Mouse (Mus musculus) heart, embryonic 10.5 days (tissue): Measurements from ENCODE around the gene Stip1. TPM values are rescaled to one million over a fixed set of nuclear protein-coding genes. Genes with fewer than 3 reads are reported as not detected.
A peak's percentile ranks its signal among the peaks of the same experiment; 100 is the strongest.

Experiments
- DNase-seq: peaks from one replicate; pipeline ENCODE4 v3.0.0-alpha.2; 2017; ENCODE audit warnings: low spot score
- H3K27ac ChIP-seq: fragments of 300-500 bp; sonication (generic); 2 replicates; pipeline ENCODE4 v1.5.1; 2016; ENCODE audit warnings: mild to moderate bottlenecking
- H3K27me3 ChIP-seq: fragments of 300-500 bp; sonication (generic); 2 replicates; pipeline ENCODE4 v1.6.1; 2016; ENCODE audit warnings: mild to moderate bottlenecking; ENCODE audit not compliant: poor library complexity, insufficient read depth, severe bottlenecking
- H3K36me3 ChIP-seq: fragments of 300-500 bp; sonication (generic); 2 replicates; pipeline ENCODE4 v1.6.1; 2016; ENCODE audit warnings: mild to moderate bottlenecking, moderate library complexity
- H3K4me1 ChIP-seq: fragments of 300-500 bp; sonication (generic); 2 replicates; pipeline ENCODE4 v1.6.1; 2016; ENCODE audit warnings: mild to moderate bottlenecking
- H3K4me3 ChIP-seq: fragments of 300-500 bp; sonication (generic); 2 replicates; pipeline ENCODE4 v1.5.1; 2016; ENCODE audit warnings: mild to moderate bottlenecking, moderate library complexity
- H3K9me3 ChIP-seq: fragments of 300-500 bp; sonication (generic); 2 replicates; pipeline ENCODE4 v1.6.1; 2016; ENCODE audit warnings: mild to moderate bottlenecking, moderate library complexity
- WGBS: fragments of 180-500 bp; shearing (Covaris S2); methylation state at CpG from one replicate; pipeline ENCODE4 v1.1.7; 2016; 5-methylcytosine and 5-hydroxymethylcytosine counted together
- polyA plus RNA-seq: library from polyadenylated mRNA; unstranded; fragments of >200 nt; fragmentation: Nextera tagmentation; extraction: Ambion mirVana; gene quantifications from 2 replicates; pipeline ENCODE4 v1.2.1, GENCODE M21; 2016

Gene Stip1
- polyA plus RNA-seq, 1 experiment from 2014 or later = 388 TPM

- WGBS = 12% methylated on average over 33 of the region's 35 CpGs
- no peak for DNase-seq
- Histone ChIP-seq H3K36me3 (no peaks in the 10 kb centered on the region), H3K27ac (peak overlapping the region; percentile 73), H3K4me1 (peaks cover 73% of the 10 kb centered on the region), H3K9me3 (no peaks in the 10 kb centered on the region), H3K4me3 (peak overlapping the region; percentile 48), H3K27me3 (peaks cover 78% of the 10 kb centered on the region)
These were observed 30.3 kb upstream of the Stip1 start for GRCm38 (mm10) chr19:7069781-7070763.

- Histone ChIP-seq H3K4me3 (0 out of 2 replicates have a peak overlapping the region, but pooled peaks have one; percentile 48), H3K27me3 (peaks cover 72% of the 10 kb centered on the region), H3K27ac (peak overlapping the region; percentile 73; the same call in 1 of the 2 replicates), H3K9me3 (no peaks in the 10 kb centered on the region), H3K4me1 (peaks cover 72% of the 10 kb centered on the region), H3K36me3 (no peaks in the 10 kb centered on the region)
- DNase-seq = no peak
- 56% methylated on average over 11 of the region's 11 CpGs for WGBS
These were observed 29.1 kb upstream of the Stip1 start for GRCm38 (mm10) chr19:7068661-7069531.

GRCm38 (mm10) chr19:7068136-7068535 is 28.4 kb upstream of the Stip1 start:
- WGBS = 9% methylated on average over 14 of the region's 14 CpGs
- peaks cover 66% of the 10 kb centered on the region for H3K4me1 ChIP-seq
- DNase-seq = no peak
- no peak overlapping the region for H3K27ac ChIP-seq
- H3K9me3 ChIP-seq = no peaks in the 10 kb centered on the region
- H3K27me3 ChIP-seq = peaks cover 69% of the 10 kb centered on the region
- H3K36me3 ChIP-seq = no peaks in the 10 kb centered on the region
- no peak overlapping the region for H3K4me3 ChIP-seq

GRCm38 (mm10) chr19:7067344-7068050 is 27.7 kb upstream of the Stip1 start:
- Histone ChIP-seq H3K4me3 (no peak overlapping the region), H3K4me1 (peaks cover 60% of the 10 kb centered on the region), H3K9me3 (no peaks in the 10 kb centered on the region), H3K36me3 (no peaks in the 10 kb centered on the region), H3K27ac (no peak overlapping the region), H3K27me3 (peaks cover 65% of the 10 kb centered on the region)
- 37% methylated on average over 20 of the region's 20 CpGs for WGBS
- DNase-seq = no peak

- H3K27ac ChIP-seq = peak overlapping the region; percentile 74
- 26% methylated on average over 8 of the region's 8 CpGs for WGBS
- no peak overlapping the region for H3K4me3 ChIP-seq
These were observed 27.1 kb upstream of the Stip1 start for GRCm38 (mm10) chr19:7066828-7067342.

GRCm38 (mm10) chr19:7066034-7066827 is 26.5 kb upstream of the Stip1 start:
- peaks cover 49% of the 10 kb centered on the region for H3K4me1 ChIP-seq
- H3K27me3 ChIP-seq = peaks cover 54% of the 10 kb centered on the region
- WGBS = 34% methylated on average over 15 of the region's 15 CpGs
- no peaks in the 10 kb centered on the region for H3K9me3 ChIP-seq
- H3K36me3 ChIP-seq = no peaks in the 10 kb centered on the region
- DNase-seq = no peak
- peak overlapping the region; percentile 74 for H3K27ac ChIP-seq
- no peak overlapping the region for H3K4me3 ChIP-seq

More at GRCm38 (mm10) chr19:7066828-7067342, 27.1 kb upstream of the Stip1 start:
- no peaks in the 10 kb centered on the region for H3K36me3 ChIP-seq
- peaks cover 54% of the 10 kb centered on the region for H3K4me1 ChIP-seq
- peaks cover 60% of the 10 kb centered on the region for H3K27me3 ChIP-seq
- no peak for DNase-seq
- no peaks in the 10 kb centered on the region for H3K9me3 ChIP-seq

- 1% methylated on average over 3 of the region's 3 CpGs for WGBS
- Histone ChIP-seq H3K27ac (no peak overlapping the region), H3K9me3 (no peaks in the 10 kb centered on the region), H3K4me3 (no peak overlapping the region), H3K36me3 (no peaks in the 10 kb centered on the region), H3K4me1 (peaks cover 32% of the 10 kb centered on the region), H3K27me3 (peaks cover 50% of the 10 kb centered on the region)
- DNase-seq = peak; percentile 89
These were observed 24.8 kb upstream of the Stip1 start for GRCm38 (mm10) chr19:7064571-7064970.

GRCm38 (mm10) chr19:7062916-7063315 is 23.1 kb upstream of the Stip1 start:
- Histone ChIP-seq H3K36me3 (no peaks in the 10 kb centered on the region), H3K27me3 (peaks cover 46% of the 10 kb centered on the region), H3K4me3 (no peak overlapping the region), H3K27ac (no peak overlapping the region), H3K9me3 (no peaks in the 10 kb centered on the region), H3K4me1 (peaks cover 29% of the 10 kb centered on the region)
- DNase-seq = no peak
- 89% methylated on average over 8 of the region's 8 CpGs for WGBS

- 85% methylated on average over 5 of the region's 5 CpGs for WGBS
- Histone ChIP-seq H3K4me1 (peaks cover 29% of the 10 kb centered on the region), H3K36me3 (no peaks in the 10 kb centered on the region), H3K27ac (no peak overlapping the region), H3K27me3 (peaks cover 37% of the 10 kb centered on the region), H3K9me3 (no peaks in the 10 kb centered on the region), H3K4me3 (no peak overlapping the region)
- DNase-seq = no peak
These were observed 22.3 kb upstream of the Stip1 start for GRCm38 (mm10) chr19:7062110-7062509.

- Histone ChIP-seq H3K9me3 (no peaks in the 10 kb centered on the region), H3K4me3 (peak overlapping the region; percentile 87), H3K36me3 (no peaks in the 10 kb centered on the region), H3K27ac (peak overlapping the region; percentile 88; the same call in 1 of the 2 replicates), H3K4me1 (peaks cover 33% of the 10 kb centered on the region), H3K27me3 (peaks cover 21% of the 10 kb centered on the region; the same call in 1 of the 2 replicates)
- 38% methylated on average over 6 of the region's 6 CpGs for WGBS
- DNase-seq = no peak
These were observed 18.8 kb upstream of the Stip1 start for GRCm38 (mm10) chr19:7058541-7058940.

GRCm38 (mm10) chr19:7057722-7058207 is 18.0 kb upstream of the Stip1 start:
- Histone ChIP-seq H3K27me3 (peaks cover 21% of the 10 kb centered on the region; the same call in 1 of the 2 replicates), H3K36me3 (no peaks in the 10 kb centered on the region), H3K4me1 (peaks cover 33% of the 10 kb centered on the region), H3K9me3 (no peaks in the 10 kb centered on the region), H3K27ac (peak overlapping the region; percentile 88), H3K4me3 (peak overlapping the region; percentile 87)
- WGBS = 0% methylated on average over 15 of the region's 15 CpGs
- DNase-seq = peak; percentile 96
